Mouse (Mus musculus): ENCODE results near the gene Mrpl54.
"Not testable (repeated sequence)": the region's sequence is repeated elsewhere in the genome, so short reads cannot be mapped to it uniquely, and the experiment has no call there.

The Mrpl54 gene

DNA sequence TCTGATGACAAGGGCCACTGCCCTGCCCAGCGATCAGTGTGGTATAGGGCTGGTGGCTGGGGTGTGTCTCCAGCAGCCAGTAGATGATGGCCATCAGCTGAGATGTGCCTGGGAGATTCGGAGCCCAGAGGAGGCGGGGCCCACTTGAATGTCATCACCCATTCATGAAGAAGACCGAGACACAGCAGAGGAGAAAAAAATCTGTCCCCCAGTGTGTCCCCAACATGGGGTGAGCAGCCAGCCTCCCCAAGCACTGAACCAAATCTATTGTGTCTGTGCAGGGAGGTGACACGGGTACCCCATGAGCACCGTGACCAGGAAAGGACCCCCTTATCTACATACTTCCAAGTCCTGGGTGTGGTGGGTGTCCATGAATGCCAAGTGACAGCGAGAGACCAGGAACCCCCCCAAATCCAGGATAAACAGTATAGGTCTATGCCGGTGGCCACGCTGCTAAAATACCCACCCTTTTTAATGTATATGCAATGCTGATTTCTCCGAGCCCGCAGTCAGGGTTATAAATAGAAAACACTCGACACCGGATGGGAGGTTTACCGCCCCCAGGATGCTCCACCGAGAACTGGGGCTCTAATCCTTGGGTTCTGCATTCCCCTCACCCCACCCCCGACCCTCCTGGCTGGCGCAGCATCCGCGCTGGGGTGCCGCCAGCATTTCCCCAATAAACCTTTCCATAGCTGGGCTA lies 36.8 kb downstream of the Mrpl54 start:
- no peak for DNase-seq (ENCODE audit: low read depth)

DNA sequence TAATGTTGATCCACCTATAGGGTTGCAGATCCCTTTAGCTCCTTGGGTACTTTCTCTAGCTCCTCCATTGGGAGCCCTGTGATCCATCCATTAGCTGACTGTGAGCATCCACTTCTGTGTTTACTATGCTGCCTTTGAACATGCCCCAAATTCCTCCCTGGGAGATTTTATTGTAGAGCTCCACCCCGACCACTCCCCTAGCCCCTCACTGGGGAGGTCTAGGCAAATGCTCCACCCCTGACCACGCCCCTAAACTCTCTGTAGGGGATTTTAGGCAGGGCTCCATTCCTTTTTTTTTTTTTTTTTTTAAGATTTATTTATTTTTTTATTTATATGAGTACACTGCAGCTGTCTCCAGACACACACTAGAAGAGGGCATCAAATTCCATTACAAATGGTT lies 43.0 kb downstream of the Mrpl54 start:
- DNase-seq (ENCODE audit: low read depth) = not testable (repeated sequence)

GRCm38 (mm10) chr10:81221402-81222015 lies 45.2 kb downstream of the Mrpl54 start:
- DNase-seq (ENCODE audit: low read depth) = peak; percentile 64

- DNase-seq (ENCODE audit: low read depth) = peak; percentile 37
Measured at GRCm38 (mm10) chr10:81217964-81218363, 48.8 kb downstream of the Mrpl54 start.

DNA sequence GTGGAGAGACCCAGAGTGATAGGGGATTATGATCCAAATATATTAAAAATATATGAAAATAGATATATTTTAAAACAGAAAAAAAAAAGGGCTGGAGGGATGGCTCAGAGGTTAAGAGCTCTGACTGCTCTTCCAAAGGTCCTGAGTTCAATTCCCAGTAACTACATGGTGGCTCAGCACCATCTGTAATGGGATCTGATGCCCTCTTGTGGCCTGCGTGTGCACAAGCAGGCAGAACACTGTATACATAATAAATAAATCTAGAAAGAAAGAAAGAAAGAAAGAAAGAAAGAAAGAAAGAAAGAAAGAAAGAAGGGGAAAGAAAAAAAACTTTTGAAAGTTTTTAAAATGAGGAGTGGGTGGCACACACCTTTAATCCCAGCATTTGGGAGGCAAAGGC lies 49.5 kb downstream of the Mrpl54 start:
- peak; percentile 49 for DNase-seq (ENCODE audit: low read depth)

DNA sequence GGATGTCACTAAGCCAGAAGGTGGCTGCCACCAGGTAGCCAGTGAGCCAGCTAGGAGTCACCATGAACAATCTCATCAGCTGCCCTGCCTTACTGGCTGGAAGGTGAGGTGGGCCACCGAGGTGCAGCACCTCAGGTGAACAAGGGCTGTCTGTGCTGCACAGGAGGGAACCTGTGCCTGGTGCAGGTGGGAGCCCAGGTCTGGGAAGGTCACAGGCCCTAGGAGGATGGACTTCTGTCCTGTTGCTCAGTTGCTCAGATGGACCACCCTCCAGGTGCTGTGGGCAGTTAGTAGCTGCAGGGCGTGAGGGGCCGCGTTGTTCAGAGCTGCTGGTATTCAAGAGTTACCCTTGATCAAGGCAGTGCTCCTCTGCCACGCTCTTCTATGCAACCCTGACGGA lies 49.9 kb downstream of the Mrpl54 start:
- DNase-seq (ENCODE audit: low read depth) = no peak

GRCm38 (mm10) chr10:81216260-81216659 lies 50.5 kb downstream of the Mrpl54 start:
- DNase-seq (ENCODE audit: low read depth) = peak; percentile 26

Measured in 416B (cell line).